Mouse (Mus musculus) kidney, embryonic 14.5 days (tissue): ENCODE measurements around the gene Usp50. TPM values are rescaled to one million over a fixed set of nuclear protein-coding genes. Genes with fewer than 3 reads are reported as not detected.

Source experiments
- ATAC-seq: fragments of 200-750 bp; cut with Nextera tagmentation; 2 replicates; pipeline ENCODE4 v1.8.0; 2017; ENCODE audit warnings: moderate number of reproducible peaks, mild to moderate bottlenecking, moderate TSS enrichment, moderate library complexity; ENCODE audit not compliant: low FRiP score, low TSS enrichment
- H3K27ac ChIP-seq: fragments of 300-500 bp; sonication (generic); 2 replicates; pipeline ENCODE4 v1.5.1; 2014; ENCODE audit warnings: low read depth, mild to moderate bottlenecking, low read length, moderate library complexity, mixed read lengths
- H3K27me3 ChIP-seq: fragments of 300-500 bp; sonication (generic); 2 replicates; pipeline ENCODE4 v1.6.1; 2014; ENCODE audit warnings: mild to moderate bottlenecking, low read length; ENCODE audit not compliant: control insufficient read depth, insufficient read depth
- H3K36me3 ChIP-seq: fragments of 300-500 bp; sonication (generic); 2 replicates; pipeline ENCODE4 v1.6.1; 2014; ENCODE audit warnings: low read length, mixed read lengths; ENCODE audit not compliant: control insufficient read depth, insufficient read depth
- H3K4me1 ChIP-seq: fragments of 300-500 bp; sonication (generic); 2 replicates; pipeline ENCODE4 v1.6.1; 2014; ENCODE audit warnings: low read length, mixed read lengths; ENCODE audit not compliant: control insufficient read depth, insufficient read depth
- H3K4me2 ChIP-seq: fragments of 300-500 bp; sonication (generic); replicated peaks from 2 replicates; pipeline ENCODE4 v1.6.1; 2014; ENCODE audit warnings: low read depth, mild to moderate bottlenecking, low read length
- H3K4me3 ChIP-seq: fragments of 300-500 bp; sonication (generic); 2 replicates; pipeline ENCODE4 v1.5.1; 2014; ENCODE audit warnings: mild to moderate bottlenecking, low read length
- H3K9ac ChIP-seq: fragments of 300-500 bp; sonication (generic); 2 replicates; pipeline ENCODE4 v1.6.1; 2014; ENCODE audit warnings: low read depth, mild to moderate bottlenecking, low read length, moderate library complexity
- H3K9me3 ChIP-seq: fragments of 300-500 bp; sonication (generic); 2 replicates; pipeline ENCODE4 v1.6.1; 2016; ENCODE audit warnings: low read length; ENCODE audit not compliant: control insufficient read depth
- WGBS: fragments of 180-500 bp; shearing (Covaris S2); extraction: QIAGEN DNeasy Blood & Tissue Kit; methylation state at CpG from one replicate; pipeline ENCODE4 v1.1.7; 2014; 5-methylcytosine and 5-hydroxymethylcytosine counted together
- polyA plus RNA-seq: library from polyadenylated mRNA; unstranded; fragments of >200 nt; fragmentation: Nextera tagmentation; extraction: Ambion mirVana; gene quantifications from 2 replicates; pipeline ENCODE4 v1.2.1, GENCODE M21; 2014

Gene Usp50
- polyA plus RNA-seq, 1 experiment from 2014 or later, result 2.9 TPM

- Histone ChIP-seq H3K9ac (no peak overlapping the region), H3K27me3 (no peaks in the 10 kb centered on the region), H3K4me3 (no peak overlapping the region), H3K4me1 (no peaks in the 10 kb centered on the region), H3K27ac (no peak overlapping the region), H3K4me2 (no peak overlapping the region), H3K36me3 (peaks cover 5% of the 10 kb centered on the region), H3K9me3 (no peaks in the 10 kb centered on the region)
- 95% methylated on average over 3 of the region's 3 CpGs for WGBS
- ATAC-seq, result no peak
Measured at GRCm38 (mm10) chr2:126767599-126767998, 15.7 kb downstream of the Usp50 start.

- H3K9me3 ChIP-seq, result no peaks in the 10 kb centered on the region
- no peak overlapping the region for H3K27ac ChIP-seq
- no peak overlapping the region for H3K4me2 ChIP-seq
- H3K4me3 ChIP-seq, result no peak overlapping the region
- H3K27me3 ChIP-seq, result no peaks in the 10 kb centered on the region
- H3K9ac ChIP-seq, result no peak overlapping the region
- no peaks in the 10 kb centered on the region for H3K4me1 ChIP-seq
- WGBS, result 42% methylated on average over 11 of the region's 11 CpGs
- H3K36me3 ChIP-seq, result peaks cover 19% of the 10 kb centered on the region
- 0 out of 2 replicates have a peak, but pooled peaks have one; percentile 39 for ATAC-seq
Measured at GRCm38 (mm10) chr2:126765867-126766582, 17.2 kb downstream of the Usp50 start.

DNA sequence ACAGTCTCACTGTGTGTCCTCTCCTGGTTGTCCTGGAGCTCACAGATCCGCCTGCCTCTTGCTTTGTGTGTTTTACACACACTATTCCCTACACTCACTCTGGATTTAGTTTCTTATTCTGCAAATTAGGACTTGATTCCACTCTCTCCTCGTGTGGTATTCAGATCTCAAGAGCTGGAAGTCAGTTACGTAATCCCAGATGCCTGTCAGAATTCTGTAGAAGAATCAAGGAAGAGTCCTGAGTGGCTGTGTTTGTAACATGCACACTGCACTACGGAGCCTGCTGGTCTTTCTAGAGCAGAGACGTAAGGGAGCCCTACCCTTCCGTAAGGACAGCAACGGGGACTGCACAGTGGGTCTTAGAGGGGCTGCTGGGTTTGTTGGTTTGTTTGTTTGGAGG, 23.9 kb downstream of the Usp50 start:
- ATAC-seq, result no peak
- Histone ChIP-seq H3K4me1 (no peaks in the 10 kb centered on the region), H3K9me3 (no peaks in the 10 kb centered on the region), H3K27ac (no peak overlapping the region), H3K4me2 (no peak overlapping the region), H3K27me3 (no peaks in the 10 kb centered on the region), H3K4me3 (no peak overlapping the region), H3K36me3 (peaks cover 84% of the 10 kb centered on the region), H3K9ac (no peak overlapping the region)
- WGBS, result 92% methylated on average over 7 of the region's 7 CpGs

DNA sequence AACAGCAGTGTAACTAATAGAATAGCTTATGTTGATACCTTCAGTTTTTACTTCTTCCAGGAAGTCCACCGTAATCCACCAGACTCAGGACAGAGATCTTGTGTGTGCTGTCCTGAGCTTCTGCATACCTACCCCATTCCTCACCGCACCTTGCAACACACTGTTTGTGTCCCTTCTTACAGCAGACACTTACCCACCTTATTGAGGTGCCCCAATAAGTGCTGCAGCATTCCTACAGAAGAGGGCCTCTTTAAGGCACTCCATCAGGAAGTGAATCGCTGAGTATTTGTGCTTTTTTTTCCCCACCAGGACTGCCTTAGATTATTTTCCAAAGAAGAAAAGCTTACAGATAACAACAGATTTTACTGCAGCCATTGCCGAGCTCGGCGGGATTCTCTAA, 27.6 kb downstream of the Usp50 start:
- ATAC-seq, result no peak
- H3K4me1 ChIP-seq, result no peaks in the 10 kb centered on the region
- no peak overlapping the region for H3K27ac ChIP-seq
- no peaks in the 10 kb centered on the region for H3K9me3 ChIP-seq
- no peak overlapping the region for H3K4me2 ChIP-seq
- no peak overlapping the region for H3K9ac ChIP-seq
- peaks cover 91% of the 10 kb centered on the region for H3K36me3 ChIP-seq
- 92% methylated on average over 6 of the region's 6 CpGs for WGBS
- H3K4me3 ChIP-seq, result no peak overlapping the region
- no peaks in the 10 kb centered on the region for H3K27me3 ChIP-seq

- 91% methylated on average over 5 of the region's 5 CpGs for WGBS
- H3K27me3 ChIP-seq, result no peaks in the 10 kb centered on the region
- no peak overlapping the region for H3K27ac ChIP-seq
- H3K36me3 ChIP-seq, result peaks cover 64% of the 10 kb centered on the region
- H3K9me3 ChIP-seq, result no peaks in the 10 kb centered on the region
- no peak overlapping the region for H3K9ac ChIP-seq
- no peak for ATAC-seq
- H3K4me3 ChIP-seq, result no peak overlapping the region
- H3K4me2 ChIP-seq, result no peak overlapping the region
- H3K4me1 ChIP-seq, result no peaks in the 10 kb centered on the region
Measured at GRCm38 (mm10) chr2:126743389-126743788, 39.9 kb downstream of the Usp50 start.

- no peak overlapping the region for H3K4me3 ChIP-seq
- H3K4me2 ChIP-seq, result no peak overlapping the region
- H3K9me3 ChIP-seq, result no peaks in the 10 kb centered on the region
- no peak for ATAC-seq
- H3K36me3 ChIP-seq, result peaks cover 66% of the 10 kb centered on the region
- H3K27ac ChIP-seq, result no peak overlapping the region
- H3K27me3 ChIP-seq, result no peaks in the 10 kb centered on the region
- WGBS, result 88% methylated on average over 2 of the region's 2 CpGs
- no peak overlapping the region for H3K9ac ChIP-seq
- H3K4me1 ChIP-seq, result no peaks in the 10 kb centered on the region
Measured at GRCm38 (mm10) chr2:126740314-126740713, 43.0 kb downstream of the Usp50 start.

GRCm38 (mm10) chr2:126735339-126736073, 47.8 kb downstream of the Usp50 start:
- Histone ChIP-seq H3K36me3 (peaks cover 70% of the 10 kb centered on the region), H3K4me2 (no peak overlapping the region), H3K9me3 (no peaks in the 10 kb centered on the region), H3K27me3 (no peaks in the 10 kb centered on the region), H3K4me3 (no peak overlapping the region), H3K4me1 (no peaks in the 10 kb centered on the region), H3K27ac (no peak overlapping the region), H3K9ac (no peak overlapping the region)
- 92% methylated on average over 6 of the region's 6 CpGs for WGBS
- ATAC-seq, result no peak

- Histone ChIP-seq H3K36me3 (peaks cover 58% of the 10 kb centered on the region), H3K4me1 (no peaks in the 10 kb centered on the region), H3K9me3 (no peaks in the 10 kb centered on the region), H3K27me3 (no peaks in the 10 kb centered on the region), H3K27ac (no peak overlapping the region), H3K4me2 (no peak overlapping the region), H3K4me3 (no peak overlapping the region), H3K9ac (no peak overlapping the region)
- no peak for ATAC-seq
- WGBS, result 86% methylated on average over 2 of the region's 2 CpGs
Measured at GRCm38 (mm10) chr2:126730502-126730901, 52.8 kb downstream of the Usp50 start.

GRCm38 (mm10) chr2:126729207-126729606, 54.1 kb downstream of the Usp50 start:
- Histone ChIP-seq H3K4me2 (no peak overlapping the region), H3K9ac (no peak overlapping the region), H3K4me3 (no peak overlapping the region), H3K27me3 (no peaks in the 10 kb centered on the region), H3K27ac (no peak overlapping the region), H3K9me3 (no peaks in the 10 kb centered on the region), H3K4me1 (no peaks in the 10 kb centered on the region), H3K36me3 (peaks cover 49% of the 10 kb centered on the region)
- 98% methylated on average over 4 of the region's 4 CpGs for WGBS
- no peak for ATAC-seq
